Mouse (Mus musculus) heart, adult 2 months (tissue): ENCODE measurements at regions not wholly inside any gene's neighbourhood (a gene's known extent, or its start where the extent isn't known, plus 50 kb on each side); places are given as distances from the start of the nearest gene placed in this dataset.
A peak's percentile ranks its signal among the peaks of the same experiment; 100 is the strongest.

Source experiments
- DNase-seq, 2 experiments: peaks; one replicate each; pipeline ENCODE4 v3.0.0; 2021
- H3K27ac ChIP-seq: fragments of 200-600 bp; 2 replicates; pipeline ENCODE4 v1.8.1; 2022
- H3K27me3 ChIP-seq: fragments of 200-500 bp; 2 replicates; pipeline ENCODE4 v1.6.1; 2012; ENCODE audit warnings: mild to moderate bottlenecking, low read length, inconsistent platforms, mixed read lengths; ENCODE audit not compliant: control insufficient read depth, insufficient read depth
- H3K36me3 ChIP-seq: fragments of 200-500 bp; 2 replicates; pipeline ENCODE4 v1.6.1; 2012; ENCODE audit warnings: low read length, inconsistent platforms; ENCODE audit not compliant: control insufficient read depth, insufficient read depth
- H3K4me1 ChIP-seq: fragments of 200-500 bp; 2 replicates; pipeline ENCODE4 v1.6.1; 2011; ENCODE audit warnings: low read length; ENCODE audit not compliant: control insufficient read depth, insufficient read depth
- H3K4me3 ChIP-seq: fragments of 200-600 bp; 2 replicates; pipeline ENCODE4 v1.8.1; 2022
- H3K79me2 ChIP-seq: fragments of 200-500 bp; replicated peaks from 2 replicates; pipeline ENCODE4 v1.6.1; 2012; ENCODE audit warnings: mild to moderate bottlenecking, inconsistent platforms, low read length, moderate library complexity, mixed read lengths; ENCODE audit not compliant: control insufficient read depth, insufficient read depth
- H3K9ac ChIP-seq: fragments of 200-500 bp; 2 replicates; pipeline ENCODE4 v1.6.1; 2012; ENCODE audit warnings: low read depth, mild to moderate bottlenecking, control low read depth, inconsistent platforms, low read length, mixed read lengths
- CTCF ChIP-seq: fragments of 200-600 bp; IDR thresholded peaks from 2 replicates; pipeline ENCODE4 v1.8.1; 2022; ENCODE audit warnings: antibody characterized with exemption, mild to moderate bottlenecking, moderate library complexity
- EP300 ChIP-seq: fragments of 200-500 bp; IDR thresholded peaks from 2 replicates; pipeline ENCODE4 v1.6.1; 2011; ENCODE audit warnings: low read depth, low read length, control low read depth; ENCODE audit not compliant: insufficient read depth
- POLR2A ChIP-seq: fragments of 200-500 bp; IDR thresholded peaks from 2 replicates; pipeline ENCODE4 v1.6.1; 2011; ENCODE audit warnings: mild to moderate bottlenecking, low read depth, low read length, control low read depth; ENCODE audit not compliant: insufficient read depth
- WGBS: fragments of 180-500 bp; shearing (Covaris S2); methylation state at CpG from one replicate; pipeline ENCODE4 v1.1.7; 2018; 5-methylcytosine and 5-hydroxymethylcytosine counted together
- intact Hi-C: fragments of 180-260 bp; cut with DNase I; formaldehyde crosslinking; loops from one replicate; pipeline ENCODE4 v1.15.1; 2025

DNA sequence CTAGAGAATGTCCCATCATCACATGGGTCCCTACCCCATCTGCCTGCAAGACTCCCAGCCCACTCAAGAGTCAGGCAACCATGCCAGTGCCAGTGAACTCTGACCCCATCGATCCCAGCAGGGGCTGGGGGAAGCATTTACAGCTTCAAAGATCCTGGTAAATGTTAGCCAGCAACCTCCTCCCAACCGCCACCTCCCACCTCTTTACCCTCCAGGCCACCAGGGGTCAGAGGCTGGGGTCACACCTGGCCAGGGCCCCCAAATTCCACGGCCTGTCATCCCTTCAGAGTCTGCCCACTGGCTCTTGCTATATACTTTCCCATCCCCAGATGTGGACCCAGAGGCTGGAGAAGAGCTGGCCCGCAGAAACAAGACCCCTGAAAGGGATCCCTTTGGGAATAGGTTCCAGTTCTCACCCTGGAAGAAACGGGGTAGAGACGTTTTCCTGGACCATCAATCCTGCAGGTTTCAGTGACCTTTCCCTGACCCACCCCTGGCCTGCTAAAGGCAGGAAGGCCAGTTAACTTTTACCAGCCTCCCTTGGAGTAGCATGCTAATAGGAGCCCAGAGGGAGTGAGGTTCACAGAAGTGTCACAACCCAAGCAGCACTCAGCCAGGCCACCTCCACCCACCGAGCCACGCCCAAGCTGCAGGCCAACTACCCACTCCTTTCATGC is 132.9 kb upstream of the Zfp703 start:
- no peaks in the 10 kb centered on the region for H3K36me3 ChIP-seq
- WGBS = 73% methylated on average over 8 of the region's 8 CpGs
- intact Hi-C loops = loop anchor here (5.0 kb wide), 1 partner anchor 38 kb away; no protein-coding TSS in a partner anchor

DNA sequence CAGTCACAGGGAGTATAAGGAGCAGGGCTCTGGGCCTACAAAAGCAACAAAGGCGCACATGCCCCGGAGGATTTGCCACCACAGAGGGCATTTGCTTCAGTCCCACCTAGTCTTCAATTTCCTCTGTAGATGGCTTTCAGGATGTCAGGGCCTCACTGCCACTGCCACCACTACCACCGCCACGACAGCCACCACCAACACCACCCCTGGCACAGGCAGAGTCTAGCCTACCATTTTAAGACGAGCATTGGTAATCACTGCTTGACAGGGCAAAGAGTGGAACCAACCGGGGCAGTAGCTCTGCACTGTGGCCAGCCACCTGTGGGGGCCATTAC is 132.3 kb upstream of the Zfp703 start:
- no peak for TF ChIP-seq CTCF
- TF ChIP-seq EP300 = no peak
- no peak for TF ChIP-seq POLR2A
- H3K9ac ChIP-seq = no peak overlapping the region
- DNase-seq = no peak
- no peaks in the 10 kb centered on the region for H3K36me3 ChIP-seq
- no peaks in the 10 kb centered on the region for H3K27me3 ChIP-seq
- no peak overlapping the region for H3K4me3 ChIP-seq
- no peaks in the 10 kb centered on the region for H3K79me2 ChIP-seq
- intact Hi-C loops = loop anchor here (5.0 kb wide), 2 partner anchors 38 to 48 kb away; no protein-coding TSS in a partner anchor
- H3K27ac ChIP-seq = peak overlapping the region; percentile 26
- peaks cover 10% of the 10 kb centered on the region for H3K4me1 ChIP-seq
- WGBS = 93% methylated on average over 6 of the region's 6 CpGs

More for the DNA sequence above, 132.9 kb upstream of the Zfp703 start:
- no peak for DNase-seq
- Histone ChIP-seq H3K79me2 (no peaks in the 10 kb centered on the region), H3K27ac (no peak overlapping the region; the same call in 1 of the 2 replicates), H3K9ac (no peak overlapping the region), H3K4me1 (peaks cover 10% of the 10 kb centered on the region), H3K4me3 (no peak overlapping the region), H3K27me3 (no peaks in the 10 kb centered on the region)
- no peak for TF ChIP-seq EP300
- TF ChIP-seq CTCF = no peak
- TF ChIP-seq POLR2A = no peak

DNA sequence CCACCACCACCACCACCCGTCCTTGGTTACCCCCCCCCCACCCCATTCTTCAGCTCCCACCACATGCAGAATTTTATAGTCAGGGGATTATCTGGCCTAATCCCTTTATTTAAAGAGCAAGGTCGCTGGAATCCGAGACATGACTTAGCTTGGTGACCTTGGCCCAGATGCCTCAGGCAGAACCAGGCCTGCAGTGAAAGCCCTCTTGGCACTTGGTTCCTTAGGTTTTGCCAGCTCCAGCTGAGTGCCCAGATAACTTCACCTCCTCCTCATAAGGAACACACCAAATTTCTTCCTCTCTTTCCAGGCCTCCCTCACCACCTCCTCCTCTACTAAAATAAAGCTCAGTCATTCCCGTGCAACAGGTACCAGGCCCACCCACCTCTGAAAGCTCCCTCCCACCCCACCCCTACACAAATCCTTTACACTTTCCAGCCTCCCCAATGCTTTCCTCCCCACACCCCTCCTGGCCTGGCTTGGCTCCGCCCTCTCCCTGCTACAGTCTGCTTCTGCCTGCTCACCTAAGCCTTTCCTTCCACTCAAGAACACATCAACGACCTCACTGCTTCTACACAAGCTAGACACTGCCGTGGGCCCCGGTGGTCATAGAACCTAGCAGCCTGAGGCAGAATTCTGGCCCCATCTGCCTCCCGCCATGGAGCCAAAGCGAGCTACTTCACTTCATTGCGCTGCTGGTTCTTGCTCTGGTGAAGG is 131.5 kb upstream of the Zfp703 start:
- Histone ChIP-seq H3K79me2 (no peaks in the 10 kb centered on the region), H3K4me1 (peaks cover 10% of the 10 kb centered on the region), H3K4me3 (no peak overlapping the region), H3K27ac (peak overlapping the region; percentile 33), H3K27me3 (no peaks in the 10 kb centered on the region), H3K9ac (no peak overlapping the region), H3K36me3 (no peaks in the 10 kb centered on the region)
- intact Hi-C loops = loop anchor here (5.0 kb wide), 1 partner anchor 47 kb away; no protein-coding TSS in a partner anchor
- WGBS = 65% methylated on average over 11 of the region's 11 CpGs
- DNase-seq = peak in 1 of 2 experiments; percentile 71
- no peak for TF ChIP-seq CTCF
- TF ChIP-seq POLR2A = no peak
- no peak for TF ChIP-seq EP300

DNA sequence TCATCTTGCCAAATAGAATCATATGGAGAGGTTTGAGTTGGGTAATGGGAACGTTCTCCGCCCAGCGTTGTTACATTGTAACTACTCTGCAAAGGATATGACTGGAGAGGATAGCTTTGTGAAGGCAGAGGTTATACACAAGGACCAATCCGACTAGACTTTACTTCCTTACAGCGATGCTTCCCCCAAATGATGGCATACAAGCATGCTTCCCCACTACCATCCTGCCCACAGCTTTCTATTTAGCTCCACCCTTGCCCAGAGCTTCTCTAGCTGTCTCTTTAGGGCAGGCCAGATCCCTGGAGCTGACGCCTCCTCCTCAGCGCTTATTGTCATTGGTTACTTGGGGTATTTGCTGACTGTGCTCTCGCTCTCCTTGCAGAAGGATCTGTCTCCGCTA is 130.1 kb upstream of the Zfp703 start:
- Histone ChIP-seq H3K79me2 (no peaks in the 10 kb centered on the region), H3K27me3 (no peaks in the 10 kb centered on the region), H3K27ac (no peak overlapping the region), H3K4me1 (peaks cover 7% of the 10 kb centered on the region), H3K36me3 (no peaks in the 10 kb centered on the region), H3K9ac (no peak overlapping the region), H3K4me3 (no peak overlapping the region)
- whole genome bisulfite sequencing = 87% methylated on average over 9 of the region's 9 CpGs
- intact Hi-C loops = loop anchor here (5.0 kb wide), 1 partner anchor 45 kb away; no protein-coding TSS in a partner anchor
- no peak for TF ChIP-seq CTCF
- TF ChIP-seq EP300 = no peak
- no peak for TF ChIP-seq POLR2A
- no peak for DNase-seq

DNA sequence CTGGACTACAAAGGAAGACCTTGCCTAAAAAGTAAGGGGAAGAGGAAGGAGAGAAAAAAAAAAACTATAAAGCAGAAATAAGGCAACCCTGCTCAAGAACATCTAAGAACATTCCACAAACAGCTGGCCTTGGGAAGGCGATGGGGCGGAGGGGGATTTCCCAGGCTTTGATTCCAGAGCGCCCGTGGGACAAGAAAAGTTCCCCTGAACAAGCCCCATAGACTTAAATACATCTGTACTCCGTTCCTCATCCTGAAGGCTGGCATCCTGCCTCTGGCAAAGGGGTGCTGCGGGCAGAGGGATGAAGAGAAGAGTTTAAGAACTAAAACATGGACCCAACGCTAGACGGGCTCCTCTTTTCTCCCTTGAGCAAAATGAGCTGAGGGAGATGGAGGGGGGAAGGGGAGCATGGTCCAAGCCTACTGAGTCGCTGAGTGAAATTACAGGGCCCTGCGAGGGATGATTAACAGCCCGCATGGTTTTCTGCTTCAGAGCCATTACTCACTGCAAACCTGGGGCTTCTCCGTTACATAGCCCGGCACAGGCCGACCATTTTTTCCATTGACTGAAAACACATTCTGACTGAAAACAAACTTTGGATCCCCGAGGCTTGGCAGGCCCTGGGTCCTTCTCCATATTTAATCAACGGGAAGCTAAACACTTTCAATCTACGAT is 128.9 kb upstream of the Zfp703 start:
- Histone ChIP-seq H3K36me3 (peaks cover 3% of the 10 kb centered on the region; the same call in 1 of the 2 replicates), H3K4me3 (no peak overlapping the region), H3K79me2 (no peaks in the 10 kb centered on the region), H3K27me3 (no peaks in the 10 kb centered on the region), H3K9ac (no peak overlapping the region), H3K27ac (peak overlapping the region; percentile 69), H3K4me1 (peaks cover 7% of the 10 kb centered on the region)
- DNase-seq = peak; percentile 28 to 47
- intact Hi-C loops = loop anchor here (5.0 kb wide), 1 partner anchor 44 kb away; no protein-coding TSS in a partner anchor
- TF ChIP-seq POLR2A (no peak), EP300 (no peak), CTCF (no peak)
- 71% methylated on average over 17 of the region's 17 CpGs for WGBS
